Mouse (Mus musculus) T-helper 2 cell (primary cell): ENCODE results near the gene Gmpr2.

Experiments
- in situ Hi-C: fragments of 300-600 bp; cut with MboI, MseI; formaldehyde crosslinking; loops from one replicate; pipeline ENCODE4 v1.15.1; 2025; ENCODE audit warnings: high pct_unique_total_duplicates

Gmpr2 gene

DNA sequence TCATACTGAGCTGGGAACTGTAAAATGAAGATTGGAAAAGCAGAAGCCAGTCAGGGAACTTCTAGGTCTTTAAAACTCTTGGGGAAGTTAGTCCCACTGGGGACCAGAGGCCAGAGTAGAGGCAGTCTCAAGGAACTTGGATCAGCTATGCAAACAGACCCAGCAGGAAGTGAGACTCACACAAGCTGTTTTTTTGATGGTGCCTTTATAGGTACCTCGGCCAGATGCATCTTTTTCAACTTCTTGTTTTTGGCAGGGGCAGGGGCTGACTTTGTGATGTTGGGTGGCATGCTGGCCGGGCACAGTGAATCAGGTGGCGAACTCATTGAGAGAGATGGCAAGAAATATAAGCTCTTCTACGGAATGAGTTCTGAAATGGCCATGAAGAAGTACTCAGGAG lies 5.9 kb downstream of the Gmpr2 start:
- in situ Hi-C loops: no loop called here

DNA sequence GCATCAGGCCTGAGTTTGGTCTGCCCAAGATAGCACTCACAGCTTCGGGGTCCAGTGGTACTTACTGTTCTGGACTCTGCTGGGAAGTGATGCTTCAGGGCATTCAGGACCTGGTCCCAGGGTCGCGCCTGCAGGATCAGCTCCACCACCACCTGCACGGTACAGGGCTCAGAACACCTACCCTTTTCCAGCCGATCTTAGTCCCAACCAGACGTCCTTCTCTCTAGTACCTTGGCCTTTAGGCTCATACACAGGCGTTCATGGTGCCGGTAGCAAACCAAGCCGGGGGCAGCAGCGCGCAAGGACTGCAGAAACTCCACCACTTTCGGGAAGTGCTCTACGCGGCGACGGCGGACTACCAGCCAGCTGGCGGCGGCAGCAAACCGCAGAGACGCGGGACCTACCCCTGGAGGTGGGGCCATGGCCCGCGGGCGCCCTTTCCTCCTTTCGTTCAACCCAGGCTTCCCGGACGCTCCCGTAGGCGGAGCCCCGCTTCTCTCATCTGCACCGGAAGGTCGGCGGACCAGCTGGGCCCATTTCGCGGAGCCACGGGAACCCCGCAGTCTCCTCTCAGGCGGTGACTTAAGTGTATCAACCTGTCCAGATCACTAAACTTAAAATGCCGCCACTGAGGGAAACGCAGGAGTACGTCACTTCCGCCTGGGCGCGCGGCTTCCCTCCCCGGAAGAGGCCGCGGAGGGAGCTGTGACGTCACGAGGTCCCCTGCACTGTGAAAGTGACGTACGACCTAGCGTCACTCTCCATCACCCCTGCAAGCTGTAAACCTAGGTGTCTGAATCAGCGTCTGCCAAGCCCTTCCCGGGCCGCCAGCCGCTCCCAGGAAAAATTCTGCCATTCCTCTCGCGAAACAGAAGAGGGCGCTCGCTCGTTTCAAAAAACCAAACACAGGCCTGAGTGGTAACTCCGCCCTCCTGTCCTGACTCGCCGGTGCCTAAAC lies 9.7 kb downstream of the Gmpr2 start, which contains the start of gene Tinf2:
Gene Tinf2, minus strand, starts transcription at position 661 of the 958 bp plus-strand sequence.
- in situ Hi-C loops: loop anchor here (5.0 kb wide), 1 partner anchor 61 kb away; no protein-coding TSS in a partner anchor

DNA sequence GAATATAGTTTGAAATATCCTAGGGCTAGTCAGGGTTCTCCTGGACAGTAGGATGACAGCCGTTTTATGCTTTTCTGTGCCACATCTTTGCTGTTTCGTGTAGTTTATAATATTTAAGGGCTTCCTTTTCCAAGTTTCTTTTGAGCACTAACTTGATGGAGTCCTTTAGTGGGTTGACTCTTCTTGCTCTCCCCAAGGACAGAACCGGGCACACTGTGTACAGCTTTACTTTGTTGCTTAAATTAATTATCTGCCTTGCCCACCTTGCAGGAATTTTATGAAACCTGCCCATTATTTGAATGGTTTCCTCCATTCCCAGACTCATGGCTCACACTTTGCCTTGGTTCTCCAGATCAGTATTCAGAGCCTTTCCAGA lies 10.4 kb downstream of the Gmpr2 start:
- in situ Hi-C loops: loop anchor here (5.0 kb wide), 1 partner anchor 60 kb away; no protein-coding TSS in a partner anchor

DNA sequence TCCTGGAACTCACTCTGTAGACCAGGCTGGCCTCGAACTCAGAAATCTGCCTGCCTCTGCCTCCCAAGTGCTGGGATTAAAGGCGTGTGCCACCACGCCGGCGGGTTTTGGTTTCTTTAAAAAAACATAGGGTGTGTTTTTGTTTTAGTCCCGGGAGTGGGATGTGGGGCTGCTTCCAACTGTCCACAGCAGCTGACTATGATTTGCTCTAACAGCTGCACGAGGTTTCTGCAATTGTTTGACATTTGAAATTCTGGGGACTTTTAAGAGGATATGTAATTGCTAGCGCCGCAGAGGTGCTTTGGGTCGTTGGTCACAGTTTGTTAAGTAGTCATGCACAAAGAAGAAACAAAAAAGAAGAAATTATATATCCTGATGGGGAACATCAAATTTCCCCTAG lies 17.7 kb downstream of the Gmpr2 start:
- in situ Hi-C loops: no loop called here

DNA sequence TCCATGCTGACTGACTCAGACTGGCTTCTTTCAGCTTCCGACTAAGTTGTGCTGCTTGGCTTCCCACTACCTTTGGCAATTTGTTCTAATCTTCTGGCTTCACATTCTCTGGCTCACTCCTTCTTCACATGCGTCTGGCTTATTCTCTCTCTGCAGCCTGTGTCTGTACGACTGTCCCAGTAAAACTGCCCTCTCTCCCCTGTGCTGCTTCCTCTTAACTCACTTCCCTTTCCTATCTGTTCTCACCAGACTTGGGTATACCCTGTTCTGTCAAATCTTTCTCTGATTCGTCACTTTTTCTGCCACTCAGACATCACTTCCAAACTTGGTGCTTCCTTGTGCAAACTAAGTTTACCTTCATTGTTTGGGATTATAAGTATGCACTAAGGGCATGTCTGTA lies 25.5 kb downstream of the Gmpr2 start:
- in situ Hi-C loops: no loop called here

DNA sequence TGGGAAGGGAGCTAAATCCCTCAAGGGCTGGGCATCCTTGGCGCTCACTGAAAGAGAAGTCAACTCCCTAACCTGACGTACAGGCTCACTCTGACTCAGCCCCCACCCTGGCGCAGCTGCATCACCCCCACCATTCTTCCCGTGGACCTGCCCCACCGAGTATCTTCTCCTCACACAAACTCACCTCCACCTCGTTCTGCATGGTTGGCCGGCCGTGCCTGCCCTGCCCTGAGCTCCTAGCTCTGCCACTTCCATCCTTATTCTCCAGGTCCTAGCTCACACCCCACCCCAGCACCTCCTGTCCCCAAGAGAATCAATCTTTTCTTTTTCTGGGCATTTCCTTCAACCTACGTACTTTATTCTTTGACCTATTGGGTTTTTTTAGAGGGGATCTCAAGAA lies 29.4 kb downstream of the Gmpr2 start:
- in situ Hi-C loops: no loop called here

DNA sequence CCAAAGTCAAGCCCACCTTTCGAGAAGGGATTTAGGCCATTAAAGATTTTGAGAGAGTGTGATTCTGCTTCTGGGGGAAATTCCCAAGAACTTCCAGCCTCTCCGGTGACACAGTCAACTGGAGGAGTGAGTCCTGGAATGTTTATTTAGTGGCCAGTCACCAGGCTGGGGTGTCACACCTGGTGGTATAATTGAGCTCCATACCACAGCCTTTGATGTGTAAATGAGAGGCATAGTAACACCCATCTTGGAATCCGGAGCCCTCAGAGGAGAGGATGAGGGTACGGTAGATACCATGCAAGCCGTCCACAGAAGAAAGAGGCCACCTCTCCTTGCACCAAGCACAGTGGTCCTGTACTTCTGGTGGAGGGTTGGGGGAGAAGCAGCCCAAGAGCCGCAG lies 31.0 kb downstream of the Gmpr2 start:
- in situ Hi-C loops: no loop called here

DNA sequence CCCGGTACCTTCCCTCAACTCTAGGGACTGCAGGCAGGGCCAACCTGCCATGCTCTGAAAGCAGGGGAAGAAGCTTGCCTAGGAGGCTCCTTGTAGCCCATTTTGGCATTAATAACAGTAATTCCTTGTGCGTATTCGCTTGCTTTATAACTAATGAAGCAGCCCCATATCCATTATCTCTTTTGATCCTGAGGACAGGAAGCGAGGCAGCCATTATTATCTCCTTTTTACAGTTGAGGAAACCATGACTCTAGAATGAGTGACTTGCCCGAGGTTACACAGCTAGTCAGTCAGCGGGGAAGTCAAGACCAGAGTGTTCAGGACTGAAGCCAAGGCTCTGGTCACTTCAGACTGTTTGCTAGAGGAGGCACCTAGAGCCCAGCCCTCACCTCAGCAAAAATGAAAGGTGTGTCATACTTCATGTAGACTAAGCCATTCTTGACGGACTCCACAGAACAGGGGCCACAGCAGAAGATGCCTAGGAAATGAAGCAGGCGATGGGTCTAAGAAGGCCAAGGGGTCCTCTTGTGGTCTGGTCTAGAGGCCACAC lies 34.4 kb downstream of the Gmpr2 start:
- in situ Hi-C loops: no loop called here

DNA sequence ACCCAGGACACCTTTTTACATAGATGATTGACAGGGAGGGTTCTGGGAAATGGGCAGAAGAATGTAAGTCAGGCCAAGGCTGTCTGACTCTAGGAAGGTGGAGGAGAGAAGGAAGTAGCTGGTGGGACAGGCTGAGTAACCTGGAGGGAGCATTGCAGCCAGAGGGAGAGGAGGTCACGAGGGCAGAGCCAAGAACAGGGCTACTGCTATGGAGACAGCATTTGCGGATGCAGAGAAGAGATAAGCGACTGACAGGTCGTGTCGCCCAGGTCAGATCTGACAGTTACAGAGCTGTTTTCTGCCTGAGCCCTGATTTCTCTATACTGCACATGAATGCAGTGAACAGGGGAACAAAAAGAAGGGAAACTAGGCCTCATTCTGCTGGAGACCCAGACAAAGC lies 35.7 kb downstream of the Gmpr2 start:
- in situ Hi-C loops: no loop called here

DNA sequence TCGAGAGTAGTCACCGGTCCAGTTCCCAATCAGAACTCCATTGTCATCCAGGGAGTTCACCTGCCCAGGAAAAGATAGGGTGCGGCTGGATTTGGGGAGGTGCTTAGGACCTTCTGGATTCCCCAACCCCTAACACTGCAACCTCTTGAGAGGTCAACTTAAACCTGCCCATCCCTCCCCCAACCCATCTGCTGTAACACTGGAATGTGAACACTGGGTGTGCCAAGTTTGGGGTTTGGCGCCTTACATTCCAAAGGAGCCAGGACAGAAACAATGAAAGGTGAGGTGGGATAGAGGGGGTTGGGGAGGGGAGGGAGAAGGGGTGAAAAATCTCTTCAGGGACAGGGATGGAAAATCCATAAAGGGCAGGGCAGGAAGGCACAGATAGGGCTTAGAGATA lies 37.8 kb downstream of the Gmpr2 start:
- in situ Hi-C loops: no loop called here

DNA sequence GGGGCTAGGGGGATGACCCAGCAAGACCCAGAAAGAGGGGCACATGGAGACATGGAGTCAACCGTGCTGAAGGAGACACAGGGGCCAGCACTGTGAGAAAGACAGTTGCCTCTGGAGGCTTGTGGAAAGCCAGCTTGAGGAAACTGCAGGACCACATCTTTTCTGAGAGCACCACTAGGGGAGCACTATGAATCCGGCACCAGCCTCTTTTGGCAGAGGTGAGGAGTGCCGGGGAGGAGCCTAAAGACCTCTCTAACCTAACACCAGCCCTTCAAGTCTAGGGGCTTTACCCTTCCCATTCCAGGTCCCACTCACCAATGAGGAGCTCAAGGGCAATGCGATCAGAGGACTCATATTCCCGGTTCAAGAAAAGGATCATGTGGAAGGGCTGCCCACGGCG lies 40.0 kb downstream of the Gmpr2 start:
- in situ Hi-C loops: no loop called here

DNA sequence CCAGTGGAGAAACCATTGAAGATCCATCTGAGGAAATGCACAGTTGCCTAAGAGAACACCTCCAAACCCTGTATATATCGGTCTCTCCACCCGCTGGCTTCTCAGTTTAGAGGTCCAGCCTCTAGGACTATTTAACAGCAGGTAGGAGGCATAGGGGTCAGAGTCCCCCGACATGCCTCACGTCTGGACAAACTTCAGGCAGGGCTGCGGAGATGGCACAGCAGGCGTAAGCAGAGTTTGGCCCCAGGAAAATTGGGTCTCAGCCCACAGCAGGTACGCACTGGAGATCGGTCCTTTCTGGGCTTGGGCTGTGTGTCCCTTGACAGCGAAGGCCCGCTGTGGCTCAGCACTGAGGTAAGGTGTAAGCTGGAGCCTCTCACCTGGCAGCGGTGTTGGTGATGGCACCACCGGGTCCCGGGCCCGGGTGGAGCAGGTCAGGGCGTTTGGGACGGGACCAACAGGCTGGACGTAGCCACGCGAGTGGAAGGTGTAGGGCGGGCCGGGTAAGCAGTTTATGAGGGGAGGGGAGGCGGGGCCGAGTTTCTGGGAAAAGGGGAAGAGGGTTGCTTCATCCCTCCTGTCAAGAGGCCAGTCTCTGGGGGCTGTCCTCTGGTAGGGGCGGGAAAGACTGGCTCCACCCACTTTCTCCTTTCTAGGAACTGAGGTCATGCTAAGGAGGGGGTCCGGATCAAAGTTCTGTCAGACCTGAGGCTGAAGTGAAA lies 41.4 kb downstream of the Gmpr2 start:
- in situ Hi-C loops: no loop called here

DNA sequence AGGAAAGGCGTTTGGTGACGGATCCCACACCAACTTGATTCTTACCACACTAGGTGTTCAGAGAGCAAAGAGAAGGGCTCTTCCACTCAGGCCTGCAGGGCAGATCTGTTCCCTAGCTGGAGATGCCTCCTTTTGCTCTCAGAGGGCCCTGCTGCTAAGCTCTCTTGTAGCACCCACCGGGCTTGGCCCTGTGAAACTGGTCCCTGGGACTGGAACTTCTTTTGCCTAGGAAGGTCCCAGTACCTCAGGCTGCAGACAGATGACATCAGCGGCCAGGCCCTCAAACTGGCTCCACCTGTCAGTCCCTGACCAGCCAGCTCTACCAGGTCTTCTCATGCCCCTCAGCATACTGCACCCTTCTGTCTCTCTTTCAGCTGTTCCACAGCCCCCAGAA lies 42.0 kb downstream of the Gmpr2 start, which contains the start of gene Tgm1:
Gene Tgm1, minus strand, starts transcription at position 198 of the 394 bp plus-strand sequence.
- in situ Hi-C loops: no loop called here

DNA sequence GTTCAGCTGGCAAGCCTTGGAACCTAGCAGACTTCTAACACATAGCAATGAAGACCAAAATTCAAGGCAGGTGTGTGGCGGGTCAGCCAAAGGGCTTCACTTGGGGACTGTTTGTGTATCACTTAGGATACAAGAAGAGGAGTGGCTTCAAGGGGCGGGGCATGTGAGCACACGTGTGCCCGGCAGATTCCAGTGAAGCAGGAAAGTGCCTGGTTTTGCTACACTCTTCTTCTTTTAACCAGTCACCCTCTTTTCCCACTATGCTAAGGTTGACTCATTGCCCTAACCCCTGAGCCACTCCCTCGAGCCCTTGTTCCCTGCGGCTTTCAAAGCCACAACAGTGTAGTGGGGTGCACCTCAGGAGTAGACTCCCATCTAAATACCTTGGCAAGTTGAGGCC lies 43.2 kb downstream of the Gmpr2 start:
- in situ Hi-C loops: no loop called here

DNA sequence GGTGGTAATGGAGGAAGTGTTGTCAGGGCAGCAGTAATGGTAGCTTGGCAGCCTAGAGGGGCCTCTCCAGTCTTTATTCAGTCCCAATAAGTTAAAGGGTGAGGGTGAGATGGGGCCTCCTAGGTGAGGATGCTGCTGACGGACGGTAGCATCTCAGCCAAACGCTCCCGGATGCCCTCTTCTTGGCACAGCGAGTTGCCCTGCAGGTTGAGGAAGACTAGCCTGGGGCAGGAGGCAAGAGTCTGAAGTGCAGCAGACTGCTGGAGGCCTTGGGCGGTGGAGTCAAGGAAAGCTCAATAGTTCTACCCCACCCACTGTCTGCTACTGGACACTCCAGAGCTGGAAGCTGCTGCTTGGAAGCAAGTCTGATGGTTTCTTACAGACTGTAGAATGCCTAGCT lies 44.5 kb downstream of the Gmpr2 start:
- in situ Hi-C loops: no loop called here

DNA sequence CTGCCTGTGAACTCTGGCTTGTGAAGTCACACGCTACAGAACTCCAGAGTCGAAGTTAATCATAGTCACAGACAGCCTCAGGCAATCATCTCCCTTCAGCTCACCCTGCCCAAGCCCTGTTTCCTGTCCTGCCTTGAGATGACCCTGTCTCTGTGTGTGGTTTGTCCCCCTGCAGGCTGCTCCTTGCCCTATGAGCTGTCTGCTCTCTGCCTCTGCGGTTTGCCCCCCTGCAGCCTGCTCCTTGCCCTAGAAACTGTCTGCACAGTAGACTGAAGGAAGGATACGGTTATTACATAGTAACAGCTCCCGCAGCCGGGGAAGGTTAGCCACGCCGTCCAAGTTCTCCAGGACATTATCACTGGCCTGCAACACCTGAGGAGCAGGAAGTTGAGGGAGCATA lies 45.1 kb downstream of the Gmpr2 start:
- in situ Hi-C loops: no loop called here

DNA sequence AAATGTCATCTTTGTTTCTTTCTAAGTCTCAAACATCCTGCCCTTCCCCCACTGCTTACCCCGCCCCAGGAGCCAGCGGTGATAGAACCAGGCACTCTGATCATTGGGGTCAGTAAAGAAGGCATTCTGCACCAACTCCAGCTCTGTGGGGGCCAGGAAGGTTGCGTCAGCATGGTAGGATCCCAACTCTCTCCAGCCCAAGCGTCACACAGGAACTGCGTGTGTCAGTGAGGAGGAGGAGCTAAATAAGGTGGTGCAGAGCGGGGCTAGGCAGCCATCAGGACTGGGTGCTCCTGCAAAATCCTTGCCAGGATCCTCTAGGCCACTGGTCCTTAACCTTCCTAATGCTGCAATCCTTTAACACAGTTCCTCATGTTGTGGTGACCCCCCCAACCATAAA lies 48.0 kb downstream of the Gmpr2 start:
- in situ Hi-C loops: no loop called here

DNA sequence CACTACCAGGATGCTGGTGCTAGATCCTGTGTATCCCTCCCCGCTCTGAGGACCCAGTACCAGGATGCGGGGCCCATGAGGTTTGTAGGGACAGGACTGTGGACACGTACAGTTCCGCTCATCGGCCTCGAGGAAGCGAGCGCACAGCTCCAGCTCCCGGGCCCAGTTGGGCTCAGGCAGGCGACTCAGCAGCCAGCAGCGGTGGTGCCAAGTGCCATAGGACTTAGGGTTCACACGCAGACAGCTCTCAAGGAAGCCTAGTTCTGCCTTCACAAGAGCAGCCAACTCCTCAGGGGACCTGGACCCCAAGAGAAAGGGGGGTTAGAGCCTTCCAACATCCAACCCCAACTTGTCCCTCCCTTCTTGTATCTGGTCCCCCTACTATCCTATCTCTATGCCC lies 48.9 kb downstream of the Gmpr2 start:
- in situ Hi-C loops: no loop called here

DNA sequence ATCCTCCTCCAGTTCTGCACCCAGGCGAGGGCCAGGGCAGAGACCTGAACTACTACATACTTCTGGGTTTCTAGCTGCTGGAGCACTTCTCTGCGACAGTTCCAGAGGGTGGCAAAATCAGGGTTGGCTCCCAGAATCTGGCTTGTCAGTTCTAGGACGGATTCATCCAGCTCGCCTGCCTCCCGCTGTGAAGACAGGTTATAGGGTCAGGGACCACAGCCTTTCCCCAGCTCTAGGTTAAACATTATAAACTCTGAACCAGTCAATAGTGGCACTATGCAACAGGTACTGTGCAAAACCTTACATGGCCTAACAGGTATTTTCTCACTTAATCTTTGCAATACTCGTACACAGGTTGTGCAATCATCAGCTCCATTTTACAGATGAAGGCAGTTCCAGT lies 49.3 kb downstream of the Gmpr2 start:
- in situ Hi-C loops: no loop called here

DNA sequence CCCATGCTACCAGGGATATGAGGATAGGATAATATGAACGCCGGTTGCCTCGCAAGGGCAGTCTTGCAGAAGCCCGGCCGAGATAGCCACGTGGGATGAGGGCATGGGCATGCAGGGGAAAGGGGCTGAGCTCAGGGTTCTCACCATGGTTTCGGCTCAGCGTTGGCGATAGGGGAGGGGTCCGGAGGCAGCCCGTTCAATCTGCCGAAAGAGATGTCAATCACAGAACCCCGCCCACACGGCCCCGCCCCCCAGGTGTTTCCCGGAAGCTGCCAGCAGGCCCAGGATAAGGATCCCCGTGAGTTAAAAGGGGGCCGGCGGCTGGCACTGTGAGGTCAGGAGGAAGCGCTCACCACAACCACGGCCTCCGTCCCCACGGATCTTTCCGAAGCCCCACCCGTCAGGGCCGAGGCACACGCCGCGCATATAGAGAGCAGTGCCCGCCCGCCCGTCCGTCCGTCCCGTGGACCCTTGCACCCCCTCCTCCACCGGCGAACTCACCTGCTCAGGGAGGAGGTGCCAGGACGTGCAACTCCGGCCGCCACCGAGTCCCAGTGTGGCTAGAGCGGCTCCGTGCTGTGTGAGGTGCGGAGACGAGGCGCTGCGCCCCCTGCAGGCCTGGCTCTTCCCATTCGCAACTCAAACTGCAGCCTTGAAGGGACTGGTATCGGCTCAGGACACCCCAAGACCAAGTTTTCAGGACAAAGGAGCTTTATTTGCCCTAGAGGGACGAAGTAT lies 50.1 kb downstream of the Gmpr2 start, which contains the start of gene Rabggta:
Gene Rabggta, minus strand, starts transcription at position 564 of the 738 bp plus-strand sequence.
- in situ Hi-C loops: no loop called here

DNA sequence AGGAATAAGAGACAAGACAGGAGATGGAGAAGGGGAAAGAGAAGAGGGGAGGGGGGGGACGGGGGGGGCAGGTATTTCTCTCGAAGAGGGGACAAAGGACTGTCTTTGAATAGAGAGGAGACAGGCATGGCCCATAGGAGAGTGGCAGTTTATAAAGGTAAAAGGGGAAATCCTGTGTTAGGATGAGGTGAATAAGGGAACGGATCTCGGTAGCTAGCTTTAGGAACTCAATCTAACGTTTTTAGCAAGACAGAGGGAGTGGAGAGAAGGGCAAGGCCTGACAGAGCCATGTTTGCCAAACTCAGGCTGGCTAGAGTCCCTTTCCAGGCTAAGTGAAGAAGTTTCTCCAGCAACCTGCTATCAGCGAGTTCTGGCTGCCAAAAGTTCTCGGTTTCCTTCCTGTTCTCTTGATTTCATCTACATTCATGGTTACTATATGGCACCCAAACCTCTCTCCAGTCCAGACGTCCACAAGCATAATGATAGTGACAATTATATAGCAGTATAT lies 50.8 kb downstream of the Gmpr2 start:
- in situ Hi-C loops: no loop called here
